Mouse (Mus musculus): ENCODE measurements around the gene Macrod2. TPM values are rescaled to one million over a fixed set of nuclear protein-coding genes. Genes with fewer than 3 reads are reported as not detected.

Macrod2 gene
- polyA plus RNA-seq, 2 experiments from 2014 or later = not detected

DNA sequence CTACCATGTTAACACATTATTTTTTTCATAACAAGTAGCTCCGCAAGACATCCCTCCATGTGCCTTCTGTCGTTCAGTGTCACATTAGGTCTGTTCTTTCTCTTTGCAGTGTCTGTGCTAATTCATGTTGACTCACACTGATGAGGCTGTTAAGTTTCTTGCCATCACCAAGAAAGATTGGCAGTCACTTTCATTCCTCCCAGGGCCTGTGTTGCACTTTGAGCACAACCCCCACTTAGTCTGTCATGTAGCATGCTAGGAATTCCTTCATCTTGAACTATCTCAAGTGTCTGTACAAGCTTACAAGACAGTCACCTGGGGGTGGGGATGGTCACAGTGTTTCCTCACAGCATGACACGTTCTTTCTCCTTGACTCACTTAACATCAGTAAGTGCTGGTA is 696.2 kb downstream of the Macrod2 start:
- no peak for ATAC-seq

DNA sequence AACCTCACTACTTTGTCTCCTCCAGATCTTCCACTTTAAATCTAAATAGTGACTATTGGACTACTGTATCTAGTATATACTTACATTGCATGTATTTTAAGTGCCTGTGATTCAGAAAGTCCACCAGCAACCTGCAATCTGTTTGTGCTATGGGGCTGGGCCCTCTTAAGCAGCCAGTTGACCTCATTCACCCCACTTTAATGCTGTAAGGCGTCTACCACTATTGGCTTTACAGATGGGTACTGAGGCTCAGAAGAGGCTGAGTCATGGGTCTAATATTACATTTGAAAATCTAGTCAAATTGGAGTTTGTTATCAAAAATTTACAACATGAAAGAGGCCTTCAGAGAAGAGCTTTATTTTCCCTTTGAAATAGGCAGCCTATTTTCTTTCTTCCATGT is 722.5 kb downstream of the Macrod2 start:
- ATAC-seq = no peak

DNA sequence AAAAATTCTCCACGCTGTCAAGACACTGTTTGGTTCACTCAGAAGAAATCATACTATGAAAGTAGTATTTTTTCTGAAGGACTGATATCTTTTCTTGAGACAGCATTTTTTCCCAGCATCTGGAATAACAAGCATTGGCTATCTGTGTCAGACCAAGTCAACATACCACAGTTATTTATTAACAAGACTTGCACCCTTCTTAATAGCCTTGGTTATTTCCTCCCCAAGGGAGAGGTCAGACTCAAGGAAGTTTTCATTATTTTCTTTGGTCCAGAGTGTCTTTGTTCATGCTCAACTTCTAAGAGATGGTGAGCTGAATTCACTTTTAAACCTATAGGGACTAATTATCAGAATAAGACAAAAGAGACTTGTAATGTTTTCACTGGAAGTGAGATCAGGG is 728.8 kb downstream of the Macrod2 start:
- no peak for ATAC-seq

GRCm38 (mm10) chr2:141125638-141126037 is 730.5 kb downstream of the Macrod2 start:
- ATAC-seq = no peak

GRCm38 (mm10) chr2:141142266-141142665 is 747.2 kb downstream of the Macrod2 start:
- no peak for ATAC-seq

GRCm38 (mm10) chr2:141152011-141152772 is 757.1 kb downstream of the Macrod2 start:
- ATAC-seq = no peak

GRCm38 (mm10) chr2:141155972-141156371 is 760.9 kb downstream of the Macrod2 start:
- no peak for ATAC-seq

GRCm38 (mm10) chr2:141156979-141157593 is 762.0 kb downstream of the Macrod2 start:
- ATAC-seq = no peak

- no peak for ATAC-seq
These were observed 763.1 kb downstream of the Macrod2 start for GRCm38 (mm10) chr2:141158161-141158560.

GRCm38 (mm10) chr2:141163918-141164317 is 768.8 kb downstream of the Macrod2 start:
- no peak for ATAC-seq

DNA sequence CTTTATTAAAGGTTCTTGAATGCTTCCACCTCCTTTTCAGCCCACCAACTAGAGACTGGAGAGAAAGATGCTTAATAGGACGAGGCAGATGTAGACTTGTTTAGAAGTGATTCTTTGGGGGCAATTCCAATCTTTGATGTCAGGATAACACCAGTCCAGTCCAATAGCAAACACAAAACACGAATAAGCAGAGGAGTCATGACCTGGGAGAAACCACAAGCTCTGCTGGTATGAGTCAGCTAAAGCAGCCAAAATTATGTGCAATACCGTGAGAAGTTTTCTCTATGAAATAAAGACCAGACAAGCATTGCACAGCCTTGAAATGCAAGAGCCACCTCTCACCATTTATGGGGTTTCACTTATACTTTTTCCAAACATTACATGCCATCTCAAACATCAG is 774.5 kb downstream of the Macrod2 start:
- no peak for ATAC-seq

- no peak for ATAC-seq
These were observed 778.1 kb downstream of the Macrod2 start for GRCm38 (mm10) chr2:141173167-141173566.

- ATAC-seq = no peak
These were observed 778.5 kb downstream of the Macrod2 start for GRCm38 (mm10) chr2:141173607-141174006.

DNA sequence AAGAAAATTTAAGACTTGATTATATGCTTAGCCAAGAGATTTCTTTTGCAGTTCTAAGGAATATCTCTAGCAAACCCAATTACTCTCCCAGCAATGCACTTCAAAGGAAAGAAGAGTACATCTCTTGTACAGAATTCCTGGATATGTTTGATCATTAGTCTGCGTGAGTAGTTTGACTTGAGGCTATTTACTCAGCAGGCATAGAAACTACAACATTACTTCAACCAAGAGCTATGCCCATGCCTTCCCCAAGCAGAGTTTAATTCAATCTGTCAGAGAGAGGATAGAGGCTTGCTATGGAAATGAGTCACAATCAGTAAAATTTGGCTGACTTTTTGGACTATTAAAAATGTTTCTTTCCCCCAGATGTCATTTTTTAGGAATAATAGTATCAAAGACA is 785.5 kb downstream of the Macrod2 start:
- ATAC-seq = no peak

GRCm38 (mm10) chr2:141182034-141182759 is 787.1 kb downstream of the Macrod2 start:
- no peak for ATAC-seq

DNA sequence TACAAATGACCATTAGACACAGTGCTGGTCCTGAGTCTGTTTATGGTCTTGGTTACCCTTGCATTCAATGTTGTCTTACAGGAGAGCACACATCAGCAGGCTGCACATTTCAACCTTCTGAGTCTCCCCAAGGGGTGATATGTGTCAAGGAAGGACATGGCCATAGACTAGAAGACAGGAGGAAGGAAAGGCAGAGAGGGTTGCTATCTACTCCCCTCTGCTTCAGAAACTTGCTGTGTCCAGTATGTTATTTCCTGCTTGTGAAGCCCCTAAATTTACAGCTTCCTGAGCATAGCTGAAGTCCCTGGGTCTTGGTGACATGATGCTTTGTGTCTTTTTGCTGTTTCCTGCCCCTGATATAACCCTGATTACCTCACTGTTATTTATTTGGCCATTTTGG is 799.4 kb downstream of the Macrod2 start:
- no peak for ATAC-seq

DNA sequence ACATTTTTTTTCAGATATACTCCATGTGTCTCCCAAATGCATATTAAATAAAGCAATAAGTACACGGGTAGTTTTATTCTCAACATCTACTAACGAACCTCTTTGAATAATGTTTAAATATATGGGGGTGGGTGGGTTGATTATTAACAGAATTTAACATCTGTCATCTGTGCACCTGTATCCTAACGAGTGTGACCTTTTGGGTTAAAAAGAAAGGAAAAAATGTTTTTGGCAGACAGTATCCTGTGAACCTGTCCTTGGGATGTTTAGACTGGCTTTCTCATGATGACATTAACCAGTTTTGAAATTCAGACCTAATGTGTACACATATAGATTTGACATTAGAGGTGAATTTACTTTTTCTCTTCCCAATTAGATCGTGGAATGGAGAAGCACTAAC is 805.4 kb downstream of the Macrod2 start:
- ATAC-seq = no peak

- no peak for ATAC-seq
These were observed 806.4 kb downstream of the Macrod2 start for GRCm38 (mm10) chr2:141201303-141202014.

GRCm38 (mm10) chr2:141202015-141202364 is 806.9 kb downstream of the Macrod2 start:
- no peak for ATAC-seq

GRCm38 (mm10) chr2:141211346-141211745 is 816.2 kb downstream of the Macrod2 start:
- no peak for ATAC-seq

DNA sequence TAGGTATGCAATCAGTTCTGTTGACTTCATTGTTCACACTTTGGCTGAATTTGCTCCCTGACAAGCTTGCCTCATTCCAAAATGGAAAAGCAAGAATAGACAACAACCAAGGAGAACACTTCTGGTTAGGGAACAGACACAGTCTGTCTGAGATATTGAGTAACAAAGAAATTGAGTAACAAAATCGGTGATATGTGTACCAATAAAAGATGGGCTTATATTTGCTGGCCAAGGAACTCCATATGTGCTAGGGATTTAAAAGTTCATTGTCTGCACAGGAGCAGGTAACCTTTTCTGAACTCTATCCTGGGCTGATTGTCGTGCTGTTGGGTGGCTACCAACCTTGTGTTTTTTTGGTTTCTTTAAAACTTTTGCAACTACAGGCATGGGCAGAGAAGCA is 817.2 kb downstream of the Macrod2 start:
- no peak for ATAC-seq

GRCm38 (mm10) chr2:141217490-141217889 is 822.4 kb downstream of the Macrod2 start:
- ATAC-seq = no peak

DNA sequence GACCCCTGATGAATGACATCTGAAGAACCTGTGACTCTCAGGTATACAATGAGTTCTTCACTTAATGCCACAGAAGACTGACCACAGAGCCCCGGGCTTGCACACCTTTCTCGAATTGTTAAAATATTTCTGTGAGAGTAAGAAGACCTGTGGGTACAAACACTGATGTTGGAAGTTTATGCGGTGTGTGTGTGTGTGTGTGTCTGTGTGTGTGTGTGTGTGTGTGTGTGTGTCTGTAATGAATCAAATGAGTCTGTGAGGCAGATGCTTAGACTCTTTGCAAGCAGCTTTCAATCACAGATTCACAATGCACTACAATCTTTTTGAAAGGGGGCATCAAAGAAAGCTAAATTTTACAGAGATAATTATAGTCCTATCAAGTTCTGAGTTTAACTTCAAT is 822.8 kb downstream of the Macrod2 start:
- ATAC-seq = no peak

Data from CD4-positive, CD25-positive, alpha-beta regulatory T cell, adult 4 months (primary cell).